Mouse (Mus musculus): ENCODE results near the gene Tnr.

DNA sequence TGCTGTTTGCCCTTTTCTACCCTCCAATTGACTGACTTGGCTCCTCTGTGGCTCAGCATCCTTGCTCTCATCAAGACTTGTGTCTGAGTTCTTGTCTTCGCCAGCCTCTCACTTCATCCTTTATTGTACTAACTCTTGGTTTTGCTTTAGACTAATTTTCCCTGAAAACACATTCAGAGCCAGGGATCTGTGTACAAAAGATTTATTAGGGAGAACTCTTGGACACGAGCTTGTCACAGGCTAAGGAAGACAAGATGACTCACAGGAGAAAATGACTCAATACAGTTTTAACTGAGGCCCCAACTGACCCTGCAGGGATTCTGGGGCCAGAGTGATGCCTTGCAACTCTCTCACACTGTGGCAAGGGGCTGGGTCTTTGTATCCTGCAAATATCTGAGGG, 241.3 kb downstream of the Tnr start:
- TF ChIP-seq CTCF (conservative IDR thresholded peaks at IDR 0.05; ENCODE audit: insufficient read depth, insufficient read length, low read depth, low read length) (no peak), POLR2A (IDR thresholded peaks at IDR 0.05; ENCODE audit: low read depth, low read length) (no peak)
